ENCODE assay signal across 25 mouse cellular contexts in genomic region chr11:75229289-75229688, GRCm38 (mm10). TPM values are rescaled to one million over a fixed set of nuclear protein-coding genes. Genes with fewer than 3 reads are reported as not detected.
DNase-seq lines count a peak whose midpoint lies in the region; ATAC-seq and TF ChIP-seq lines count a peak whose summit lies in the region.
"Had no signal": no experiment of that assay in that cellular context is flagged by ENCODE, and none has a peak within 500 bp of the region (broad histone marks: within the 10 kb centered on the region; RNA-seq: fewer than 3 reads in every experiment).

No protein-coding gene starts in this region.

- no peak overlapping the region for H3K4me2 ChIP-seq in hindbrain, embryonic 13.5 days
- no peak overlapping the region for H3K4me2 ChIP-seq in hindbrain, embryonic 11.5 days (replicated peaks; ENCODE audit: low read depth, low read length)
- H3K4me2 ChIP-seq: embryonic facial prominence, embryonic 13.5 days; forebrain, embryonic 12.5 days; forebrain, embryonic 15.5 days; heart, embryonic 12.5 days; heart, embryonic 15.5 days; hindbrain, embryonic 15.5 days had no signal

- no peak for TF ChIP-seq POLR2A in cerebellum, adult 2 months (IDR thresholded peaks at IDR 0.05; ENCODE audit: borderline replicate concordance, insufficient read depth, low read length)

- H3K36me3 ChIP-seq in hindbrain, embryonic 13.5 days, result no peaks in the 10 kb centered on the region
- no peaks in the 10 kb centered on the region for H3K36me3 ChIP-seq in hindbrain, embryonic 11.5 days (ENCODE audit: control insufficient read depth, insufficient read depth, low read length)
- H3K36me3 ChIP-seq: embryonic facial prominence, embryonic 10.5 days; embryonic facial prominence, embryonic 13.5 days; forebrain, embryonic 12.5 days; forebrain, embryonic 15.5 days; heart, embryonic 12.5 days; heart, embryonic 15.5 days; hindbrain, embryonic 10.5 days; hindbrain, embryonic 15.5 days had no signal

- no peak for TF ChIP-seq CTCF in cerebellum, adult 2 months (IDR thresholded peaks at IDR 0.05; ENCODE audit: borderline replicate concordance, insufficient read depth, low read depth, low read length)

- H3K9me3 ChIP-seq in hindbrain, embryonic 13.5 days, result no peaks in the 10 kb centered on the region
- H3K9me3 ChIP-seq in hindbrain, embryonic 11.5 days (ENCODE audit: control insufficient read depth, low read length), result no peaks in the 10 kb centered on the region
- H3K9me3 ChIP-seq: embryonic facial prominence, embryonic 10.5 days; embryonic facial prominence, embryonic 13.5 days; forebrain, embryonic 12.5 days; forebrain, embryonic 15.5 days; heart, embryonic 12.5 days; heart, embryonic 15.5 days; hindbrain, embryonic 10.5 days; hindbrain, embryonic 15.5 days had no signal

- no peak overlapping the region for H3K9ac ChIP-seq in hindbrain, embryonic 13.5 days
- no peak overlapping the region for H3K9ac ChIP-seq in hindbrain, embryonic 11.5 days (ENCODE audit: low read depth, low read length)
- H3K9ac ChIP-seq: embryonic facial prominence, embryonic 13.5 days; forebrain, embryonic 12.5 days; forebrain, embryonic 15.5 days; heart, embryonic 12.5 days; heart, embryonic 15.5 days; hindbrain, embryonic 15.5 days had no signal

- no peaks in the 10 kb centered on the region for H3K27me3 ChIP-seq in cerebellum, adult 2 months (ENCODE audit: control insufficient read depth, insufficient read depth, low read length)
- peaks cover 14% of the 10 kb centered on the region for H3K27me3 ChIP-seq in hindbrain, embryonic 13.5 days
- H3K27me3 ChIP-seq in hindbrain, embryonic 11.5 days (ENCODE audit: control insufficient read depth, insufficient read depth, low read length), result no peaks in the 10 kb centered on the region
- H3K27me3 ChIP-seq: forebrain, embryonic 15.5 days had no signal

- peaks cover 49% of the 10 kb centered on the region for H3K4me1 ChIP-seq in cerebellum, adult 2 months (ENCODE audit: control insufficient read depth, insufficient read depth, low read length)
- H3K4me1 ChIP-seq in hindbrain, embryonic 13.5 days (replicated peaks), result peaks cover 20% of the 10 kb centered on the region
- H3K4me1 ChIP-seq in hindbrain, embryonic 11.5 days (replicated peaks; ENCODE audit: control insufficient read depth, insufficient read depth, low read length), result no peaks in the 10 kb centered on the region

- H3K27ac ChIP-seq in cerebellum, adult 2 months (ENCODE audit: insufficient read depth, low read length), result peak overlapping the region; percentile 51
- peak overlapping the region; percentile 41 for H3K27ac ChIP-seq in hindbrain, embryonic 13.5 days
- no peak overlapping the region for H3K27ac ChIP-seq in hindbrain, embryonic 11.5 days (ENCODE audit: low read depth, low read length)
- H3K27ac ChIP-seq: embryonic facial prominence, embryonic 10.5 days; embryonic facial prominence, embryonic 13.5 days; forebrain, embryonic 12.5 days; forebrain, embryonic 15.5 days; heart, embryonic 15.5 days; hindbrain, embryonic 10.5 days; hindbrain, embryonic 15.5 days had no signal

- DNase-seq in cerebellum, adult 2 months, result peak; percentile 66 to 68
- DNase-seq in cerebellum, postnatal 10 days, result no peak
- DNase-seq in hindbrain, embryonic 11.5 days (ENCODE audit: low spot score), result no peak
- peak; percentile 61 to 64 for DNase-seq in cerebellum, postnatal 25 days
- DNase-seq in left cerebral cortex, adult 18-20 months (ENCODE audit: low spot score in 2 of 2), result no peak
- DNase-seq: adrenal gland, adult 2 months; adrenal gland, postnatal 14 days; embryo, embryonic 11 days; gastrocnemius, postnatal 25 days; heart, adult 18-20 months; heart, postnatal 10 days; heart, postnatal 36 days; kidney, adult 2 months had no signal

- 16% methylated on average over 6 of the region's 6 CpGs for WGBS in cerebellum, adult 2 months
- 79% methylated on average over 6 of the region's 6 CpGs for WGBS in hindbrain, embryonic 13.5 days
- 82% methylated on average over 6 of the region's 6 CpGs for WGBS in hindbrain, embryonic 11.5 days

- ATAC-seq in hindbrain, embryonic 13.5 days (ENCODE audit: low FRiP score), result no peak
- no peak for ATAC-seq in hindbrain, embryonic 11.5 days (ENCODE audit: low FRiP score)
- ATAC-seq: CD4-positive, CD25-positive, alpha-beta regulatory T cell, adult 4 months; forebrain, embryonic 15.5 days; intestine, postnatal 0 days had no signal

- H3K4me3 ChIP-seq in cerebellum, adult 2 months (replicated peaks; ENCODE audit: insufficient read depth, low read depth, low read length), result no peak overlapping the region
- H3K4me3 ChIP-seq in hindbrain, embryonic 13.5 days, result no peak overlapping the region
- no peak overlapping the region for H3K4me3 ChIP-seq in hindbrain, embryonic 11.5 days (ENCODE audit: low read depth, low read length)
- H3K4me3 ChIP-seq: embryonic facial prominence, embryonic 10.5 days; embryonic facial prominence, embryonic 13.5 days; erythroblast, embryonic 14.5 days; forebrain, embryonic 12.5 days; forebrain, embryonic 15.5 days; heart, embryonic 12.5 days; heart, embryonic 15.5 days; hindbrain, embryonic 10.5 days; hindbrain, embryonic 15.5 days had no signal

RNA-seq across cellular contexts. Expression of gene Rtn4rl1, which starts 35.7 kb away (rescaled TPM):
- polyA plus RNA-seq in cerebellum, adult 2 months (2012; rRNA removed), result 23.9 and 28.6 TPM in 2 replicates
- 6.2 and 8.0 TPM in 2 replicates for polyA plus RNA-seq in hindbrain, embryonic 13.5 days (2015; fragmentation: Nextera tagmentation; extraction: Ambion mirVana)
- polyA plus RNA-seq in hindbrain, embryonic 11.5 days (2014; fragmentation: Nextera tagmentation; extraction: Ambion mirVana), result 2.4 and 2.8 TPM in 2 replicates
- total RNA-seq in left cerebral cortex, adult 18-20 months (2021), result 10 to 100 TPM; 86.2 to 91.0 TPM
- polyA plus RNA-seq: erythroblast, embryonic 14.5 days had no signal

RNA-seq across cellular contexts. Expression of gene Dph1, which starts 38.2 kb away (rescaled TPM):
- 18.6 and 19.3 TPM in 2 replicates for polyA plus RNA-seq in cerebellum, adult 2 months (2012; rRNA removed)
- 14.4 and 15.5 TPM in 2 replicates for polyA plus RNA-seq in hindbrain, embryonic 13.5 days (2015; fragmentation: Nextera tagmentation; extraction: Ambion mirVana)
- polyA plus RNA-seq in hindbrain, embryonic 11.5 days (2014; fragmentation: Nextera tagmentation; extraction: Ambion mirVana), result 14.1 and 18.8 TPM in 2 replicates
- 10 to 100 TPM; 28.5 to 32.1 TPM for total RNA-seq in left cerebral cortex, adult 18-20 months (2021)

RNA-seq across cellular contexts. Expression of gene Ovca2, which starts 50.7 kb away (rescaled TPM):
- 15.3 and 16.3 TPM in 2 replicates for polyA plus RNA-seq in cerebellum, adult 2 months (2012; rRNA removed)
- polyA plus RNA-seq in hindbrain, embryonic 13.5 days (2015; fragmentation: Nextera tagmentation; extraction: Ambion mirVana), result 17.0 and 18.2 TPM in 2 replicates
- polyA plus RNA-seq in hindbrain, embryonic 11.5 days (2014; fragmentation: Nextera tagmentation; extraction: Ambion mirVana), result 28.0 and 31.0 TPM in 2 replicates
- total RNA-seq in left cerebral cortex, adult 18-20 months (2021), result 10 to 100 TPM in 1 of 2 experiments, 1 to 10 TPM in 1; 9.2 to 12.0 TPM

RNA-seq across cellular contexts. Expression of gene Hic1, which starts 60.0 kb away (rescaled TPM):
- 3.0 and 3.7 TPM in 2 replicates for polyA plus RNA-seq in cerebellum, adult 2 months (2012; rRNA removed)
- 3.4 TPM in 2 replicates for polyA plus RNA-seq in hindbrain, embryonic 13.5 days (2015; fragmentation: Nextera tagmentation; extraction: Ambion mirVana)
- polyA plus RNA-seq in hindbrain, embryonic 11.5 days (2014; fragmentation: Nextera tagmentation; extraction: Ambion mirVana), result 0.90 and 1.5 TPM in 2 replicates
- total RNA-seq in left cerebral cortex, adult 18-20 months (2021), result 1 to 10 TPM; 3.8 to 5.0 TPM

Comparison
In these comparisons a context has a peak if more than half of its experiments do, and no peak if none do; other contexts are left out.
1. DNase-seq: peak in cerebellum, adult 2 months (2 of 2) and cerebellum, postnatal 25 days (2 of 2); none in cerebellum, postnatal 10 days (0 of 2), hindbrain, embryonic 11.5 days (single experiment) and left cerebral cortex, adult 18-20 months (0 of 2).